Mouse (Mus musculus) lung, postnatal 0 days (tissue): ENCODE measurements around the gene Elk3.

Experiments used
- CTCF ChIP-seq: IDR thresholded peaks from 2 replicates; pipeline ENCODE4 v1.5.1; 2016; ENCODE audit warnings: antibody characterized with exemption, mild to moderate bottlenecking
- EP300 ChIP-seq: IDR thresholded peaks from 2 replicates; pipeline ENCODE4 v1.6.1; 2016; ENCODE audit warnings: antibody characterized with exemption, mild to moderate bottlenecking, control low read depth

DNA sequence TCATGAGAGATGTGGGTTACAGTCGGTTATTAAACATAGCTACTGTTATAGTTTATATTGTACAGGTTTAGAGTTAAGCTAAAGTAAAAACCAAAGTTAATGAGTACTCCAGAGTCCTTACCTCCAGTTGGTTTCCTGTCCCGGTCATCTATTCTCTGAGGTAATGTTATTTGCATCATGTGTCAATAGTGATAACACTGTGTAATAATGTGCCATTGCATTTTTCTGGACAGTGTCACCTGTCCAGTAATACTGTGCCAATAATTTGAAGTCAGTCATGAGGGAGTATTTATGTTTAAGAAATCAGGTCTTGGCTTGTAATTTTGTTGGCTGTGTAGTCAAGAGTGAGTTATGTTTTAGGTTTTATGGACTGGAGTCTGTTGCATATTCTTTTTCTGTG, 98.2 kb downstream of the Elk3 start:
- TF ChIP-seq CTCF = no peak
- TF ChIP-seq EP300 = no peak
